Mouse (Mus musculus) heart, adult 2 months (tissue): ENCODE measurements around the gene Gm20479. TPM values are rescaled to one million over a fixed set of nuclear protein-coding genes. Genes with fewer than 3 reads are reported as not detected.
A peak's percentile ranks its signal among the peaks of the same experiment; 100 is the strongest.

Experiments used
- DNase-seq, 2 experiments: peaks; one replicate each; pipeline ENCODE4 v3.0.0; 2021
- H3K27ac ChIP-seq: fragments of 200-600 bp; 2 replicates; pipeline ENCODE4 v1.8.1; 2022
- H3K27me3 ChIP-seq: fragments of 200-500 bp; 2 replicates; pipeline ENCODE4 v1.6.1; 2012; ENCODE audit warnings: mild to moderate bottlenecking, low read length, inconsistent platforms, mixed read lengths; ENCODE audit not compliant: control insufficient read depth, insufficient read depth
- H3K36me3 ChIP-seq: fragments of 200-500 bp; 2 replicates; pipeline ENCODE4 v1.6.1; 2012; ENCODE audit warnings: low read length, inconsistent platforms; ENCODE audit not compliant: control insufficient read depth, insufficient read depth
- H3K4me1 ChIP-seq: fragments of 200-500 bp; 2 replicates; pipeline ENCODE4 v1.6.1; 2011; ENCODE audit warnings: low read length; ENCODE audit not compliant: control insufficient read depth, insufficient read depth
- H3K4me3 ChIP-seq: fragments of 200-600 bp; 2 replicates; pipeline ENCODE4 v1.8.1; 2022
- H3K79me2 ChIP-seq: fragments of 200-500 bp; replicated peaks from 2 replicates; pipeline ENCODE4 v1.6.1; 2012; ENCODE audit warnings: mild to moderate bottlenecking, inconsistent platforms, low read length, moderate library complexity, mixed read lengths; ENCODE audit not compliant: control insufficient read depth, insufficient read depth
- H3K9ac ChIP-seq: fragments of 200-500 bp; 2 replicates; pipeline ENCODE4 v1.6.1; 2012; ENCODE audit warnings: low read depth, mild to moderate bottlenecking, control low read depth, inconsistent platforms, low read length, mixed read lengths
- CTCF ChIP-seq: fragments of 200-600 bp; IDR thresholded peaks from 2 replicates; pipeline ENCODE4 v1.8.1; 2022; ENCODE audit warnings: antibody characterized with exemption, mild to moderate bottlenecking, moderate library complexity
- EP300 ChIP-seq: fragments of 200-500 bp; IDR thresholded peaks from 2 replicates; pipeline ENCODE4 v1.6.1; 2011; ENCODE audit warnings: low read depth, low read length, control low read depth; ENCODE audit not compliant: insufficient read depth
- POLR2A ChIP-seq: fragments of 200-500 bp; IDR thresholded peaks from 2 replicates; pipeline ENCODE4 v1.6.1; 2011; ENCODE audit warnings: mild to moderate bottlenecking, low read depth, low read length, control low read depth; ENCODE audit not compliant: insufficient read depth
- WGBS: fragments of 180-500 bp; shearing (Covaris S2); methylation state at CpG from one replicate; pipeline ENCODE4 v1.1.7; 2018; 5-methylcytosine and 5-hydroxymethylcytosine counted together
- intact Hi-C: fragments of 180-260 bp; cut with DNase I; formaldehyde crosslinking; loops from one replicate; pipeline ENCODE4 v1.15.1; 2025
- polyA plus RNA-seq: library from polyadenylated mRNA; depleted of rRNA; stranded (reverse); fragments of >200 nt; gene quantifications from 2 replicates; pipeline ENCODE4 v1.2.3, GENCODE M21; 2012
- total RNA-seq, 2 experiments: library from RNA; stranded (reverse); gene quantifications; 2 replicates each; pipeline ENCODE4 v1.2.3; 2021

Gm20479 gene
- total and polyA plus RNA-seq, 3 experiments: 0.52 TPM; not detected in 2

GRCm38 (mm10) chr7:27323001-27323400 lies 34.2 kb downstream of the Gm20479 start:
- peaks cover 10% of the 10 kb centered on the region for H3K4me1 ChIP-seq
- 94% methylated on average over 5 of the region's 5 CpGs for WGBS
- no peaks in the 10 kb centered on the region for H3K79me2 ChIP-seq
- H3K9ac ChIP-seq: no peak overlapping the region
- TF ChIP-seq EP300 (no peak), POLR2A (no peak), CTCF (no peak)
- no peaks in the 10 kb centered on the region for H3K36me3 ChIP-seq
- H3K4me3 ChIP-seq: no peak overlapping the region
- H3K27me3 ChIP-seq: no peaks in the 10 kb centered on the region
- intact Hi-C loops: no loop called here
- peak overlapping the region; percentile 34 for H3K27ac ChIP-seq
- DNase-seq: no peak

- intact Hi-C loops: no loop called here
- TF ChIP-seq CTCF: no peak
- 0 out of 2 replicates have a peak, but pooled peaks have one; percentile 19 for TF ChIP-seq POLR2A
- H3K4me1 ChIP-seq: peaks cover 9% of the 10 kb centered on the region
- peak overlapping the region; percentile 60 for H3K27ac ChIP-seq
- H3K27me3 ChIP-seq: no peaks in the 10 kb centered on the region
- peak overlapping the region; percentile 20; the same call in 1 of the 2 replicates for H3K4me3 ChIP-seq
- H3K36me3 ChIP-seq: no peaks in the 10 kb centered on the region
- 30% methylated on average over 13 of the region's 13 CpGs for WGBS
- H3K79me2 ChIP-seq: no peaks in the 10 kb centered on the region
- DNase-seq: peak; percentile 58 to 60
- peak overlapping the region; percentile 40 for H3K9ac ChIP-seq
Measured at GRCm38 (mm10) chr7:27322291-27322690, 34.9 kb downstream of the Gm20479 start.

- no peak overlapping the region for H3K9ac ChIP-seq
- TF ChIP-seq CTCF: no peak
- TF ChIP-seq POLR2A: no peak
- no peak for TF ChIP-seq EP300
- H3K27ac ChIP-seq: no peak overlapping the region
- DNase-seq: no peak
- H3K4me1 ChIP-seq: peaks cover 4% of the 10 kb centered on the region
- no peaks in the 10 kb centered on the region for H3K36me3 ChIP-seq
- H3K4me3 ChIP-seq: no peak overlapping the region
- no peaks in the 10 kb centered on the region for H3K79me2 ChIP-seq
- WGBS: 88% methylated on average over 22 of the region's 22 CpGs
- intact Hi-C loops: no loop called here
- no peaks in the 10 kb centered on the region for H3K27me3 ChIP-seq
Measured at GRCm38 (mm10) chr7:27319411-27319810, 37.8 kb downstream of the Gm20479 start.

- intact Hi-C loops: no loop called here
- Histone ChIP-seq H3K79me2 (no peaks in the 10 kb centered on the region), H3K27ac (no peak overlapping the region), H3K9ac (no peak overlapping the region), H3K27me3 (no peaks in the 10 kb centered on the region), H3K4me1 (peaks cover under 1% of the 10 kb centered on the region), H3K4me3 (no peak overlapping the region), H3K36me3 (no peaks in the 10 kb centered on the region)
- WGBS: 55% methylated on average over 7 of the region's 7 CpGs
- DNase-seq: peak; percentile 57 to 76
- TF ChIP-seq EP300 (no peak), CTCF (no peak), POLR2A (no peak)
Measured at GRCm38 (mm10) chr7:27315958-27316357, 41.3 kb downstream of the Gm20479 start.

GRCm38 (mm10) chr7:27314393-27314792 lies 42.8 kb downstream of the Gm20479 start:
- Histone ChIP-seq H3K9ac (no peak overlapping the region), H3K4me1 (peaks cover 4% of the 10 kb centered on the region), H3K36me3 (no peaks in the 10 kb centered on the region), H3K27me3 (no peaks in the 10 kb centered on the region), H3K4me3 (no peak overlapping the region), H3K79me2 (no peaks in the 10 kb centered on the region), H3K27ac (no peak overlapping the region)
- DNase-seq: no peak
- 93% methylated on average over 3 of the region's 3 CpGs for WGBS
- intact Hi-C loops: no loop called here
- TF ChIP-seq EP300 (no peak), CTCF (peak; percentile 57), POLR2A (no peak)

- no peak overlapping the region for H3K9ac ChIP-seq
- peaks cover 5% of the 10 kb centered on the region; the same call in 1 of the 2 replicates for H3K36me3 ChIP-seq
- no peaks in the 10 kb centered on the region for H3K79me2 ChIP-seq
- WGBS: 86% methylated on average over 12 of the region's 12 CpGs
- DNase-seq: no peak
- H3K27me3 ChIP-seq: no peaks in the 10 kb centered on the region
- TF ChIP-seq EP300 (no peak), POLR2A (no peak), CTCF (no peak)
- peaks cover 7% of the 10 kb centered on the region for H3K4me1 ChIP-seq
- H3K4me3 ChIP-seq: no peak overlapping the region
- intact Hi-C loops: no loop called here
- no peak overlapping the region for H3K27ac ChIP-seq
Measured at GRCm38 (mm10) chr7:27311651-27312284, 45.5 kb downstream of the Gm20479 start.
